Mouse (Mus musculus): ENCODE measurements around the gene Gm6657.

GRCm38 (mm10) chr12:78170178-78170577, 23.9 kb upstream of the Gm6657 start:
- TF ChIP-seq CTCF (IDR thresholded peaks at IDR 0.05), result no peak
- TF ChIP-seq EP300 (IDR thresholded peaks at IDR 0.05), result no peak

Measured in lung, postnatal 0 days (tissue).